Mouse (Mus musculus) c-Kit-positive CD71-positive TER-119-negative erythroid progenitor cells, embryonic 14.5 days (primary cell): ENCODE measurements around the gene Erbin.

Source experiments
- DNase-seq: peaks from one replicate; pipeline ENCODE4 v3.0.0-alpha.2; 2013; ENCODE audit warnings: low read depth

The Erbin gene

GRCm38 (mm10) chr13:103920261-103920932, at the start of gene Erbin:
Gene Erbin (minus strand): TSS chr13:103920514.
- peak; percentile 36 for DNase-seq

GRCm38 (mm10) chr13:103969912-103970311, 49.6 kb upstream of the Erbin start:
- no peak for DNase-seq

GRCm38 (mm10) chr13:103967987-103968386, 47.7 kb upstream of the Erbin start:
- no peak for DNase-seq

GRCm38 (mm10) chr13:103966696-103967215, 46.4 kb upstream of the Erbin start:
- DNase-seq, result no peak

- DNase-seq, result no peak
These were observed 44.9 kb upstream of the Erbin start for GRCm38 (mm10) chr13:103965187-103965586.

- no peak for DNase-seq
These were observed 42.8 kb upstream of the Erbin start for GRCm38 (mm10) chr13:103963094-103963493.

- no peak for DNase-seq
These were observed 39.5 kb upstream of the Erbin start for GRCm38 (mm10) chr13:103959841-103960240.

GRCm38 (mm10) chr13:103958607-103959123, 38.4 kb upstream of the Erbin start:
- no peak for DNase-seq

- no peak for DNase-seq
These were observed 37.0 kb upstream of the Erbin start for GRCm38 (mm10) chr13:103957175-103957940.

- no peak for DNase-seq
These were observed 35.3 kb upstream of the Erbin start for GRCm38 (mm10) chr13:103955652-103956051.

- DNase-seq, result no peak
These were observed 31.1 kb upstream of the Erbin start for GRCm38 (mm10) chr13:103951393-103951792.

- no peak for DNase-seq
These were observed 20.5 kb upstream of the Erbin start for GRCm38 (mm10) chr13:103940796-103941195.

GRCm38 (mm10) chr13:103924586-103924985, 4.3 kb upstream of the Erbin start:
- DNase-seq, result no peak

- DNase-seq, result no peak
These were observed 3.2 kb upstream of the Erbin start for GRCm38 (mm10) chr13:103923402-103924065.

GRCm38 (mm10) chr13:103921831-103922380, 1.6 kb upstream of the Erbin start:
- DNase-seq, result peak; percentile 9

GRCm38 (mm10) chr13:103920933-103921830, 868 bp upstream of the Erbin start:
- peak; percentile 48 for DNase-seq

GRCm38 (mm10) chr13:103919956-103920260, 406 bp downstream of the Erbin start:
- DNase-seq, result peak; percentile 24

GRCm38 (mm10) chr13:103919234-103919955, 919 bp downstream of the Erbin start:
- DNase-seq, result peak; percentile 56

- DNase-seq, result peak; percentile 7
These were observed 1.9 kb downstream of the Erbin start for GRCm38 (mm10) chr13:103918432-103918831.

GRCm38 (mm10) chr13:103914114-103914736, 6.1 kb downstream of the Erbin start:
- DNase-seq, result no peak
